Mouse (Mus musculus) CH12F3 (cell line): ENCODE measurements around the gene Magi1.

Source experiments
- in situ Hi-C: fragments of 300-500 bp; cut with MboI; formaldehyde crosslinking; loops from 2 replicates; pipeline ENCODE4 v1.14.3; 2020; ENCODE audit warnings: low sequenced_read_pairs

The Magi1 gene

GRCm38 (mm10) chr6:93912003-93912581, 371.6 kb downstream of the Magi1 start:
- in situ Hi-C loops: no loop called here

GRCm38 (mm10) chr6:93911420-93911819, 372.3 kb downstream of the Magi1 start:
- in situ Hi-C loops: no loop called here

GRCm38 (mm10) chr6:93909976-93910375, 373.7 kb downstream of the Magi1 start:
- in situ Hi-C loops: no loop called here

GRCm38 (mm10) chr6:93904987-93905386, 378.7 kb downstream of the Magi1 start:
- in situ Hi-C loops: no loop called here

- in situ Hi-C loops: no loop called here
Observed at GRCm38 (mm10) chr6:93902239-93902638, 381.5 kb downstream of the Magi1 start.

GRCm38 (mm10) chr6:93901408-93901807, 382.3 kb downstream of the Magi1 start:
- in situ Hi-C loops: no loop called here

- in situ Hi-C loops: no loop called here
Observed at GRCm38 (mm10) chr6:93897512-93897911, 386.2 kb downstream of the Magi1 start.

- in situ Hi-C loops: no loop called here
Observed at GRCm38 (mm10) chr6:93895721-93896120, 388.0 kb downstream of the Magi1 start.

- in situ Hi-C loops: no loop called here
Observed at GRCm38 (mm10) chr6:93893956-93894355, 389.8 kb downstream of the Magi1 start.

- in situ Hi-C loops: no loop called here
Observed at GRCm38 (mm10) chr6:93892922-93893321, 390.8 kb downstream of the Magi1 start.

GRCm38 (mm10) chr6:93890011-93890410, 393.7 kb downstream of the Magi1 start:
- in situ Hi-C loops: no loop called here

- in situ Hi-C loops: no loop called here
Observed at GRCm38 (mm10) chr6:93877337-93877736, 406.4 kb downstream of the Magi1 start.

- in situ Hi-C loops: no loop called here
Observed at GRCm38 (mm10) chr6:93874936-93875335, 408.8 kb downstream of the Magi1 start.

- in situ Hi-C loops: no loop called here
Observed at GRCm38 (mm10) chr6:93874376-93874775, 409.3 kb downstream of the Magi1 start.

- in situ Hi-C loops: no loop called here
Observed at GRCm38 (mm10) chr6:93873536-93873935, 410.2 kb downstream of the Magi1 start.

GRCm38 (mm10) chr6:93871516-93871915, 412.2 kb downstream of the Magi1 start:
- in situ Hi-C loops: no loop called here

- in situ Hi-C loops: no loop called here
Observed at GRCm38 (mm10) chr6:93870023-93870422, 413.7 kb downstream of the Magi1 start.

GRCm38 (mm10) chr6:93862263-93862662, 421.5 kb downstream of the Magi1 start:
- in situ Hi-C loops: no loop called here

- in situ Hi-C loops: no loop called here
Observed at GRCm38 (mm10) chr6:93856783-93857182, 426.9 kb downstream of the Magi1 start.

- in situ Hi-C loops: no loop called here
Observed at GRCm38 (mm10) chr6:93855806-93856641, 427.7 kb downstream of the Magi1 start.

GRCm38 (mm10) chr6:93848942-93849790, 434.6 kb downstream of the Magi1 start:
- in situ Hi-C loops: no loop called here
